ENCODE assay signal across 22 mouse cellular contexts in the genomic region with DNA sequence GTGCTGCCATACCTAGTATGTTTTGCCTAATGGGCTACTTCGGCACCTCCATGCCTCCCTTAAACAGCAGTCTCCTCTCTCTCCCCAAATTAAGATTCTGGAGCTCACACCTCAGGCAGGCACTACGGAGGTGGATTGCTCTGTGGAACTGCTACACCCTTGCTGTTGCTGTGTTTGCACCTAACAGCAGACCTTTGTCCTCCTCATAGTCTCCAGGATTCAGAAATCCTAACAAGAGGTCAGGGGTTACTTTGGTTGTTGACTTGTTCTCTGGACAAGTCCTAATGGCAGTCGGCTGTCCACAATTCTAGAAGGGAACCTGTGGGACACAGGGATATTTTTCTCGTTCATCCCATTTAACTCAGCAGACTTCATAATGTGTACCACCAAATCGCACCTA. TPM values are rescaled to one million over a fixed set of nuclear protein-coding genes. Genes with fewer than 3 reads are reported as not detected.
DNase-seq lines count a peak whose midpoint lies in the region; ATAC-seq lines count a peak whose summit lies in the region.
"Had no signal": no experiment of that assay in that cellular context is flagged by ENCODE, and none has a peak within 500 bp of the region (broad histone marks: within the 10 kb centered on the region; RNA-seq: fewer than 3 reads in every experiment).

No protein-coding gene starts in this region.

- H3K36me3 ChIP-seq in kidney, embryonic 14.5 days (ENCODE audit: control insufficient read depth, insufficient read depth, low read length), result no peaks in the 10 kb centered on the region
- no peaks in the 10 kb centered on the region for H3K36me3 ChIP-seq in liver, embryonic 12.5 days
- H3K36me3 ChIP-seq in liver, embryonic 11.5 days (ENCODE audit: control insufficient read depth, insufficient read depth, low read length), result no peaks in the 10 kb centered on the region
- H3K36me3 ChIP-seq in heart, embryonic 10.5 days, result no peaks in the 10 kb centered on the region
- H3K36me3 ChIP-seq: embryonic facial prominence, embryonic 13.5 days; embryonic facial prominence, embryonic 15.5 days; forebrain, embryonic 10.5 days; forebrain, embryonic 12.5 days had no signal

- H3K4me3 ChIP-seq in kidney, embryonic 14.5 days (ENCODE audit: low read length), result no peak overlapping the region
- no peak overlapping the region for H3K4me3 ChIP-seq in liver, embryonic 12.5 days
- H3K4me3 ChIP-seq in liver, embryonic 11.5 days (ENCODE audit: low read depth, low read length), result no peak overlapping the region
- no peak overlapping the region for H3K4me3 ChIP-seq in heart, embryonic 10.5 days
- H3K4me3 ChIP-seq: embryonic facial prominence, embryonic 13.5 days; embryonic facial prominence, embryonic 15.5 days; erythroblast, embryonic 14.5 days; forebrain, embryonic 10.5 days; forebrain, embryonic 12.5 days had no signal

- no peak overlapping the region for H3K27ac ChIP-seq in kidney, embryonic 14.5 days (ENCODE audit: low read depth, low read length)
- no peak overlapping the region for H3K27ac ChIP-seq in liver, embryonic 12.5 days
- no peak overlapping the region for H3K27ac ChIP-seq in liver, embryonic 11.5 days (ENCODE audit: low read depth, low read length)
- no peak overlapping the region for H3K27ac ChIP-seq in heart, embryonic 10.5 days
- H3K27ac ChIP-seq: embryonic facial prominence, embryonic 13.5 days; embryonic facial prominence, embryonic 15.5 days; forebrain, embryonic 10.5 days; forebrain, embryonic 12.5 days had no signal

- DNase-seq in kidney, adult 9 months, result peak; percentile 12
- DNase-seq in liver, embryonic 11.5 days (ENCODE audit: low spot score), result no peak
- peak; percentile 66 for DNase-seq in yolk sac, embryonic 10.5 days (ENCODE audit: low spot score)
- no peak for DNase-seq in heart, embryonic 10.5 days (ENCODE audit: low spot score)
- DNase-seq: adrenal gland, adult 2 months; adrenal gland, postnatal 10 days; adrenal gland, postnatal 25 days; cerebellum, adult 11 months; cerebellum, adult 18-20 months; cerebellum, adult 8-10 months; cerebellum, adult 9-11 months; cerebellum, postnatal 14 days; cerebellum, postnatal 36 days; embryo, embryonic 11 days had no signal

- 88% methylated on average over 5 of the region's 5 CpGs for whole genome bisulfite sequencing in kidney, embryonic 14.5 days
- 71% methylated on average over 5 of the region's 5 CpGs for WGBS in liver, embryonic 12.5 days (ENCODE audit: insufficient replicate concordance)
- WGBS in liver, embryonic 11.5 days, result 70% methylated on average over 5 of the region's 5 CpGs
- 87% methylated on average over 5 of the region's 5 CpGs for WGBS in heart, embryonic 10.5 days

- no peaks in the 10 kb centered on the region for H3K9me3 ChIP-seq in kidney, embryonic 14.5 days (ENCODE audit: control insufficient read depth, low read length)
- H3K9me3 ChIP-seq in liver, embryonic 12.5 days (replicated peaks), result no peaks in the 10 kb centered on the region
- H3K9me3 ChIP-seq in liver, embryonic 11.5 days (ENCODE audit: control insufficient read depth, low read length), result no peaks in the 10 kb centered on the region
- no peaks in the 10 kb centered on the region for H3K9me3 ChIP-seq in heart, embryonic 10.5 days
- H3K9me3 ChIP-seq: embryonic facial prominence, embryonic 13.5 days; embryonic facial prominence, embryonic 15.5 days; forebrain, embryonic 10.5 days; forebrain, embryonic 12.5 days had no signal

- no peaks in the 10 kb centered on the region for H3K4me1 ChIP-seq in kidney, embryonic 14.5 days (ENCODE audit: control insufficient read depth, insufficient read depth, low read length)
- no peaks in the 10 kb centered on the region for H3K4me1 ChIP-seq in liver, embryonic 12.5 days
- no peaks in the 10 kb centered on the region for H3K4me1 ChIP-seq in liver, embryonic 11.5 days (replicated peaks; ENCODE audit: control insufficient read depth, insufficient read depth, low read length)
- no peaks in the 10 kb centered on the region for H3K4me1 ChIP-seq in heart, embryonic 10.5 days
- H3K4me1 ChIP-seq: embryonic facial prominence, embryonic 13.5 days; embryonic facial prominence, embryonic 15.5 days; forebrain, embryonic 10.5 days; forebrain, embryonic 12.5 days had no signal

- ATAC-seq in kidney, embryonic 14.5 days (ENCODE audit: low FRiP score, low TSS enrichment), result no peak
- 0 out of 2 replicates have a peak, but pooled peaks have one; percentile 24 for ATAC-seq in liver, embryonic 12.5 days
- ATAC-seq in liver, embryonic 11.5 days (replicated peaks; ENCODE audit: low FRiP score), result no peak
- ATAC-seq: forebrain, embryonic 14.5 days had no signal

- no peak overlapping the region for H3K4me2 ChIP-seq in kidney, embryonic 14.5 days (replicated peaks; ENCODE audit: low read depth, low read length)
- no peak overlapping the region for H3K4me2 ChIP-seq in liver, embryonic 12.5 days
- no peak overlapping the region for H3K4me2 ChIP-seq in liver, embryonic 11.5 days
- H3K4me2 ChIP-seq: embryonic facial prominence, embryonic 13.5 days; embryonic facial prominence, embryonic 15.5 days; forebrain, embryonic 12.5 days had no signal

- H3K9ac ChIP-seq in kidney, embryonic 14.5 days (ENCODE audit: low read depth, low read length), result no peak overlapping the region
- H3K9ac ChIP-seq in liver, embryonic 12.5 days, result no peak overlapping the region
- no peak overlapping the region for H3K9ac ChIP-seq in liver, embryonic 11.5 days (ENCODE audit: low read depth, low read length)
- H3K9ac ChIP-seq: embryonic facial prominence, embryonic 13.5 days; embryonic facial prominence, embryonic 15.5 days; forebrain, embryonic 12.5 days had no signal

- no peaks in the 10 kb centered on the region for H3K27me3 ChIP-seq in kidney, embryonic 14.5 days (ENCODE audit: control insufficient read depth, insufficient read depth, low read length)
- no peaks in the 10 kb centered on the region for H3K27me3 ChIP-seq in liver, embryonic 12.5 days (replicated peaks)
- H3K27me3 ChIP-seq in liver, embryonic 11.5 days (replicated peaks; ENCODE audit: control insufficient read depth, insufficient read depth, low read length), result no peaks in the 10 kb centered on the region
- H3K27me3 ChIP-seq in heart, embryonic 10.5 days (ENCODE audit: insufficient read depth, poor library complexity, severe bottlenecking), result no peaks in the 10 kb centered on the region
- H3K27me3 ChIP-seq: embryonic facial prominence, embryonic 13.5 days; embryonic facial prominence, embryonic 15.5 days; forebrain, embryonic 12.5 days had no signal

RNA-seq across cellular contexts. Expression of a gene that starts 56.3 kb away (rescaled TPM):
- 1.2 and 1.4 TPM in 2 replicates for polyA plus RNA-seq in kidney, embryonic 14.5 days (2014; fragmentation: Nextera tagmentation; extraction: Ambion mirVana)
- 0.14 and 0.15 TPM in 2 replicates for polyA plus RNA-seq in liver, embryonic 12.5 days (2016; fragmentation: Nextera tagmentation; extraction: Ambion mirVana)
- polyA plus RNA-seq in liver, embryonic 11.5 days (2014; fragmentation: Nextera tagmentation; extraction: Ambion mirVana), result 0.47 and 0.49 TPM in 2 replicates
- 1.0 and 1.2 TPM in 2 replicates for polyA plus RNA-seq in heart, embryonic 10.5 days (2016; fragmentation: Nextera tagmentation; extraction: Ambion mirVana)
- polyA plus RNA-seq: erythroblast, embryonic 14.5 days had no signal

Comparison
In these comparisons a context has a peak if more than half of its experiments do, and no peak if none do; other contexts are left out.
1. DNase-seq: peak in kidney, adult 9 months (single experiment) and yolk sac, embryonic 10.5 days (single experiment); none in liver, embryonic 11.5 days (single experiment) and heart, embryonic 10.5 days (single experiment).